Mouse (Mus musculus): ENCODE measurements around the gene Dapk3.

Gene Dapk3

DNA sequence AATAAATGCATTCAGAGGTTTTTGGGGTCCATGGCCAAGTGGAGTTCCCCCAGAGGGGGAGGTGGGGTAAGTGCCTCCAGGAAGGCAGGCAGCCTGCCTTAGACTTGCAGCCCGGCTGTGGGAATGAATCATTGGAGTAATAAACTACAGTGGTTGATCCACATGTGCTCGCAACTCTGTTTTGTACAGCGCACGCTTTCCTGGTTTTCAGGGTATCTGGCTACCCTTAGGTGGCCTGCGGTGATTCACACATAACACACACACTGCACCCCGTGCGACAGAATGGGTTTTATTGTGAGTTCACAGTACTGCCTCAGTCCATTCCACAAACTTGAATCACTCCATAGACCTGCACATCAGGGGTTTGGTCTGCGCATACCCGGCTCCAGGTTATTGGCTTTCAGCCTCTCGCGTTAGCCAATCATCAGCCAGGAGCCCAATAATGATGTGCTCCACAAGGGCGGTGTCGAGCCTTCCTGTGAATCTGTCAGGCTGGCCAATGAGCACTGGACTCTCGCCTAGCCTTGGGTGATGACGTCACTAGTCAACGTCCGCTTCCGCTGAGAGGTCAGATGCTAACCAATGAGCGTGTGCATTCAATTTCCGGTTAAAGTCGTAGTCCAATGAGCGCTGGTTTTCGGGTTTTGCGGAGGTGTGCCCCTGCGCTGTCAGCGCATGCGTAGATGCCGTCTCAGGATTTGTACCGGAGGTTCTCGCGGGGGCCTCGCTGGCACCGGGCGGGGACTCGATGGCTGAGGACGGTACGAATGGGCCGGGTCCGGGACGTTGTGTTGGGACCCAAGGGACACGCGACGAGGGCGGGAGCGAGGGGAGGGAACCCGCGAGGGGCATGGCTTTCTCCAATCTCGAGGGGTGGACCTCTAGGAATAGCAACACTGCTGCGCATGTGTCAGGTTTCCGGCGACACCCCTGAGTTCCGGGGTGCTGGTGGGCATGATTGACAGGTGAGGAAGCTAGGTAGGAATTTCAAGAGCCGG, at the start of gene Dapk3:
Gene Dapk3, plus strand, starts transcription at position 670 of the 998 bp plus-strand sequence.
- DNase-seq = peak; percentile 97 to 98

DNA sequence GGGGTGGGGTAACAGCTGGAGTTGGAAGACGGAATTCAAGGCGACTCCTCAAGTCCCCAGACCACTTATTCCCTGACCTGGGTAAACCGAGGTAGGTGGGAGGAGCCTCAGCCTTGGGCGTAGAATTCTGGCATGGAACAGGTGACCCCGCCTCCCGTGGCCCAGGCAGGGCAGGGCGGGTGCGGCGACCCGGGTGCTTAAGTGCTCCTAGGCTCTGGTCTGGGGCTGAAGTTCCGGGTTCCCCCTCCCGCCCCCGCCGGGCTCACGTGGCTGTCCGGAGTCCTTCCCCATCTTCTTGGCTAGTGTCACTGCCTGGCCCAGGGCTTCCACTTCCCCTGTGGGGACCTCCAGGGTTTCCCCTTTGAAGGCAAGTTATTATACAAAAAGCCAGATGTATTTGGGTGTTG, 48.6 kb upstream of the Dapk3 start:
- peak; percentile 91 to 92 for DNase-seq

DNA sequence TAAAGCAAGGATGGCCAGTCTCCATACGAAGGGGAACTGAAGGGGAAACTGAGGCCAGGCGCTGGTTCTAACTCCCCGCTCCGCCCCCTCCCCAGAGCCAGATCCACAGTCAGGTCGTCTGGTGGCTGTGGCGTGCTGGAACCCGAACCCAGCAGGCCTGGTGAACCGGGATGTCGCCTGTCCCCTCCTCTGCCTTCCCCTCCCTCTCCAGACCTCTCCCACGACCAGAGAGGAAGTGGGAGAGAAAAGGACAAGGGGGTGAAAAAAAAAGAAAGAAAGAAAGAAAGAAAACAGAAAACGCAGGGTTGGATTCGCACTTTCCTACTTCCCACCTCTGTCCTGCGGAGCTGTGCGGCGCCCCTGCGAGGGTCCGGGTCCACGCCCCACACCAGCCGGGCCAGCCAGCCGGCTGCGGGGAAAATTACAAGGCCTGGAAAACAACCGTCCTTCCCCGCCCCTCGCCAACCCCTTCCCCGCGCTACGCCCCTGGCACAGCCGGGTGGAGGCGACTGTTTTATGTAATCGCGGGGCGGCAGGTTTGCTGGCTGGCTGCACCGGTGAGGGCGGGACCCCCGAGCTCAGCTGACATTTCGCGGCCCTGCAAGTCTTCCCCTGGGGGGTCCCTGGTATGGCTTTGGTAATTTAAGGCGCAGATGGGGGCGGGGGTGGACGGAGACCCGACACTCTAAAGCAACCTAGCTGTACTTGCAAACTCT, 47.7 kb upstream of the Dapk3 start, which contains the start of gene Zbtb7a:
Gene Zbtb7a, plus strand, starts transcription at position 255 of the 716 bp plus-strand sequence.
- peak; percentile 63 to 70 for DNase-seq

DNA sequence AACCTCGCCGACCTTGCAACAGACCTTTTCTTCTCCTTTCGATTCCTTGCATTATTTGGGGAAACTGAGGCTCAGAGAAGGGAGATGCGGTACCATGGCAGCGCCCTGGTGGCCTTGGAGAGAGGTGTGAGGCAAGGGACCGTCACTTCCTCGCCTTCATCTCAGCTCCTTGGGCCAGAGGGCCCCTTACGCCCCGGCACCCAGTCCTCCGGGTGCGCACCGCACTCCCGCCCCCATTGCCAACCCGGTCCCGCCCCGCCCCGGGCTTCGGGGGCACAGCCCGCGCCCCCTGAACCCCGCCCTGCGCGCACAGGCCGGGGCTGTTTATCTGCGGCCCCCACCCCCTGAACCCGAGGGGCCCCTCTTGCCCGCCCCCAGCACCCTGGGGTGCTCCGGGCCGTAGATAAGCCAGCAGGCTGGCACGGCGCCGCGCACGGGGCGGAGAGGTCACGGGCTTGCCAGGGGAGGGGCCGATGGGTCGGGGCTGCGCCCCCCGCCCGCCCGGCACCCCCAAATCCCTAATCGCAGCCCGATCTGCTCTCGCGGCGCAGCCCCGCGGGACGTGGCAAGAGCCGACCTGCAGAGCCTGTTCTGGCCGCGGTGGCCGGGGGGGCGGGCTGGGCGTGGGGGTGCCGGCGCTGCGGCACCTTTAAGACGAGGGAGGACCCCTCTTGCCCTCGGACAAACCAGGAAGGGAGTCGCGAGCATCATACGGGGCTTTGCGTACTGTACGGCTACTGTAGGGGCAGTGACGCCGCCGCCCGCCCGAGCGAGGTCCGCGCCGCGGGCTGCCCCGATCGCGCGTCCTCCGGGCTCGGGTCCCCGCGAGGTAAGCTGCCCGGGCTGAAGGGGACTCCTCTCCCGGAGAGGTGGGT, 46.7 kb upstream of the Dapk3 start:
- peak; percentile 85 to 89 for DNase-seq

DNA sequence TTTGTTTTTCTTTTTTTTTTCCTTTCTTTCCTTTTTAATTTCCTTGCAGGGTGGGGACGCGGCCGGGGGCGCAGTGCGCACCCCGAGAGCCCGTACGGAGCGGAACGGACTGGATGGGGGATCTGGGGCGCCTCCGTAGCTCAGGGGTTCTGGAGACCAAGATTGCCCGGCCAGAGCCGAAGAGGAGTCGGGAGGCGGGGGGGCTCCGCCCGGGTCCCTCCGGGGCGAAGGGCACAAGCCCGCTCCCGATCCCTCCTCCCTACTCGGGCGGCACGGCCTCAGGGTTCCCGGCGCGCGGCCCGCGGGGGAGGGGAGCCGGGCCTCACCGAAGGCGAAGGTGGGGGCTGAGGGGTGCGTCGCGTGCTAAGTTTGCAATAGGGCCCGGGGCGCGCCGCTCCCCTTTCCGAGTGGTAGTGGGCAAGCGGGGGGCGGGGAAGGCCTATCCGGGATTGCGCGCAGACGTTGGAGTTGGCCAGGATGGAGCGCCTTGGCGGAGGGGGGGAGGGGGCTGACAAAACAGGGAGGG, 46.0 kb upstream of the Dapk3 start:
- peak; percentile 77 for DNase-seq

DNA sequence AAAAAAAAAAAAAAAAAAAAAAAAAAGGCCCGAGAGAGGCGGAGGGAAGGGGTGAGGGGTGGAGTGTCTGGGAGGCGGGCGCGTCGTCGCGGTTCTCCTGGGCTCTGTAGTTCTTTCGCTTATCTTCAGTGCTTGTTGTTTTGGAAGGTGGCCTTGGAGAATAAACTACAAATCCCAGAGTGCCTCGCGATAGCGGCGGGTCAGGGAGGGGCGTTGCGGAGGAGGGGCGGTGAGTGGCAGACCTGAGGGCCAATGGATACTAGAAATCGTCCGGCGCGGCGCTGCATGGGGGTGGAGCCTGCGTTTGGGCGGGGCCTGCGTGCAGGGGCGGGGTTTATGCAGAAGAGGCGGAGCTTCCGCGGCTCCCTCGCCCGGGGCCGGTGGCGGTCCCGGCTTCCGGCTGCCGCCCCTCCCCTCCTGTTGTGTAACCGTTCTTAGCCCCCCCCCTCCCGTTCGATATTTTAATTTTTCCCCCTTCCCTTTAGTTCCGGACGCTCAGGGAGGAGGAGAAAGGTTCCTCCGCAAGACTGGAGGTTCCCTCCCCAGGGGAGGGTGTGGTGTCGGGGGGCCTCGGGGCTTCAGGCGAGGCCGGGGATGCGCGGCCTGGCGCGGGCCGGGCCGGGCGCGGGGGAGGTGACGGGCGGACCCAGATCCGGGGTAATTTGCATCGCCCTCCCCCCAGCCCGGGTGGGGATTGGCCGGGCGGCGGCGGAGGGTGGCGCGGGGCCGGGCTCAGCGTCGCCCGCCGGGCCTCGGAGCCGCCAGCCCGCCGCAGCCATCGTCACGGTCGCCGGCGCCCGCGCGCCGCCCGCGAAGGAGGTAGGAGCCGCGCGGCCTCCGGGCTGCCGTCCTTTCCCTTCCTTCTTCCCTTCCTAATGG, 45.3 kb upstream of the Dapk3 start:
- peak; percentile 99 for DNase-seq

DNA sequence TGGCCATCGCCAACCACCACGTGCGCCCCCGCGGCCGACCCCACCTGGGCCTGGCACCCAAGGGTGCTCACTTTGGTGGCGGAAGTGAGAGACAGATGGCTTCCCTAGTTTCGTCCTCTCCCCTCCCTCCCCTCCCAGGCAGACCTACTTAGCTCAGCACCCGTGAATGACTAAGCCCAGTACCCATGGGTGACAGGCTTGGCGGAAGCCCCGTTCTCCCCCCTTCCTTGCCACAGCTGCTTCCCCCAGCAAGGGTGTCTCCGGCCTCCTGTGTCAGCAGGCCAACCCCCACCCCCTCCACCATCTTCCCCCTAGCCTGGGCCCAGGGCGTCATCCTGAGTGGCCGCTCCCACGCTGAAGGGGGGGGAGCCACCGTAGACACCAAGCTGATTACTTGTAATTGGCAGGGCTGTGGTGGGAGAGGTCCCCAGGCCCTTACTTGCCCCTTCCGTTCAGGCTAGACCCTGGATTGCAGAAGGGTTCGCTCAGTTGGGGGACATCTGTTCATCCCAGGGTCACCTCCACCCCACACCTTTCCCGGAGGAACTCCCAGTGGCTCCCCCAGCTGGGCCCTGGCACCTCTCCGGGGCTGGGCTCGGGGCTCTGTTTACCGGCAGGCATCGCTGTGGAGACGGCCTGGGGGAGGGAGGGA, 44.5 kb upstream of the Dapk3 start:
- peak; percentile 52 to 53 for DNase-seq

DNA sequence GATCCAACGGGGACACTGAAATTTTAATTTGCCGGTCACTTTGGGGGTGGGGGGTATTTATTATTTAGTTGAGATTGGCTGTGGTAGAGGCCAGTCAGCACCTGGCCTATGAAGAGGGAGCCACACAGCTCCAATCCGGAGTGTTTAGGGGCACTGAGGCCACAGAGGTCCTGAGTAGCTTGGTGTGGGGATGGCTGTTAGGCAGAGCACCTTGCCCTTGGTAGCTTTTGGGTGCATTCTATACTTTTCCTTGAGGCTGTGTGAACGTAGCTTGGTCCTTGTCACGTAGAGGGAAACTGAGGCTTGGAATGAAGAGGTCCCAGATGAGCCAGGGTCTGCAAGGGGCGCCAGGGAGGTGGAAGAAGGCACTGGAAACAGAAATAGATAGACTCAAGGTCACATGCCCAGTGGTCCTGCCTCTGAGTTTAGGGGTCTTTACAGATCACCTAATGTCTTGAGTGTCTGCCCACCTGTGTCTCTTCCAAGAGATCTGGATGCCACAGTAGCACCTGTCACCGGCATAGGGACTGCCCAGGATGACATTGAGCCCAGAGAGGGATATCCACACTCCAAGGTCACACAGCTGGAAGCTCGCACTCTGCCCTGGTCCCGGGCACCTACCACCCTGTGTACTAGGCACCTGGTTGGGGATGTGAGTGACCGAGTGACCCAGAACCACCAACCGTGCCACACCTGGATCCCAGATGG, 43.8 kb upstream of the Dapk3 start:
- DNase-seq = no peak

DNA sequence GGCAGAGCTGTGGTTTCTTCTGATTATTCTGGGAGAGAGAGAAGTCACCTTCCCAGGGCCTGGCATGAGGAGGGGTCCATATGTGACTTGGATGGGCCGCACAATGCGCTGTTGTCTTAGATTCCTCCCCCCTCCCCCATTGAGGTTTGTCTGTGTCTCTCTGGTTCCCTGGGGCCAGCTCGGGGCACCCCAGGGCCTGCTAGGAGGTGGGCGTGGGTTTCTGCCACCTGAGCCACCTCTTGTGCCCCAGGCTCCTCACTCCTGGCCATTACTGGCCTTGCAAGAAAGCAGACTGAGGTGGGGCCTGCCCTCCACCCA, 43.3 kb upstream of the Dapk3 start:
- DNase-seq = no peak

DNA sequence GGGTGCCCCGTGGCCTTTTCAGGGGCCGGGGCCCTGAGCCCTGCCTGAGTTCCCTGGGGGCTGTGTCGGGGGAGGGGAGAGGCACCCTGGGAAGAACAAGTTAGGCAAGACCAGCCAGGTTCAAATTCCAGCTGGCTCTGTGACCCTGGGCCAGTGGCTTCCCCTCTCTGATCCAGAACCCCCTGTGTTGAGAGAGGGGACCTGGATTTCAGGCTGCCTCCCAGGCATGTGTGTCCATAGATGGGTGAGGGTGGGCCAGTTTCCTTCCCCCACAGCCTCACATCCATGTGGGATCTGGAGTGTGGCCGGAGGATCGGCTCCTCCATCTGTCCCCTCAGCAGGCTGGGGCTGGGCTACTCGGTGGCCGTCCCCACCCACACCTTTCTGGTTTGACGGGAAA, 42.8 kb upstream of the Dapk3 start:
- no peak for DNase-seq

DNA sequence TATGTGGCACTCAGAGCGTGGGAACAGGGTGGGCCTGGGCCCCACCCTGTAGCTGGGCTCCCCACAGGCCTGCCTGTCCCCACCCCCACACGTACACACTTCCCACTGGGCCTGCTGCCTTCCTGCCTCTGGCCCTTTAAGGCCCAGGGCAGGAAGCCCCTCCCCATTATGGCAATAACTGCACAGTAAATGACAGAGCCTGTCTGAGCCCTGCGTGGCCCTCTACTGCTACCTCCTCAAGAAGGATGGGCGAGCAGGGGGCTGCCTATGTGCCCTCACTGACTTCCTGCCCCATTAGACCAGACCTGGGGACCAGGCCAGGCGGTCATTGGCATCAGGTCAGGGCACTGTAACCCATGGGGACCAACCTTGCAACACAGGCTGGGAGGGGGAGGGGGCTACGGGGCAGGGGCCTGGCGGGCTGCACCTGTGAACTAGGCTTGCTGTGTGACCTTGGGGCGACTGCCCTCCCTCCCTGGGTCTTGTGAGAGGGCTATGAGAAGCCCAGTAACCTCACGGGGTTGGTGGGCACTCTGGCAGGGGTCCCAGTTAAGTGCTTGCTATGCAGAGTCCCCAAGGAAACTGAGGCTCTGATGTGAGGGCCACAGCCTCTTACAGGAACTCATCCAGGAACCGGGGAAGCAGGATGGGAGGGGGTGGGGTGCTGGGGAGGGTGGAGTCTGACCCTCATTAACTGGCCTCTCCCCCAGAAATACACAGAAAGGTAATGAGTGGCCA, 41.9 kb upstream of the Dapk3 start:
- peak; percentile 52 to 66 for DNase-seq

DNA sequence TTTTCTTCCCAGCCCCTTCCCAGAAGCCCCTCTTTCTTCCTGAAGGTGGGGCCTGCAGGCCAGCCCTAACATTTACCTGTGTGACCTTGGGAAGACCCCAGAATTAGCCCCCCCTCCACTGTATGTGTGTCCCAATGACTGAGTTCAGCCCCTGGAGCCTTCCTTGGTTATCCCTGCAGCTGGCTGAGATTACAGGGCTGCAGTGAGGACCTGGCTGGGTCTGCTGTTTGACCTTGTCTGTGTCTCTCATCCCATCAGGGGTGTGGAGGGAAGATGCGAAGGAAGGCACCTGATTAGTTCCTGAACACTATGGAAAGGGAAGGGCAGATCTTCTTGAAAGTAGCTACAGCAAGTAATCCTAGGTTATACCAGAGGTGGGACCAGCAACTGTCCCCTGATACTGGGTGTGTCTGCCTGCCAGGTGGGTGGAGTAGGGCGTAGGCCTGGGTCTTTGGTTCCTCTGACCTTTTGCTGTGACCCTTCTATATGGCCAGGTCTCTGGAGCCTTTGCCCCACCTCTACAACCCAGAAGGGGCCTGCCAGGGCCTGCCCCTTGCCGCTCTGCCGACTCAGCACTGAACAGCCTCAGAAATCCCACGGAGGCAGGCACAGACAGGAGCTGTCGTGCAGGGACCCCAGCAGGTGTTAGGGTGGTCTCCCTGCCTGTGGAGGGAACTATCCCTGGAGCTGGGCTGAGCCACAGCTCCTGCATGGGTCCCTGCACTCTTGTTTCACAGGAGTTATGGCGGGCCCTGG, 41.2 kb upstream of the Dapk3 start:
- DNase-seq = no peak

DNA sequence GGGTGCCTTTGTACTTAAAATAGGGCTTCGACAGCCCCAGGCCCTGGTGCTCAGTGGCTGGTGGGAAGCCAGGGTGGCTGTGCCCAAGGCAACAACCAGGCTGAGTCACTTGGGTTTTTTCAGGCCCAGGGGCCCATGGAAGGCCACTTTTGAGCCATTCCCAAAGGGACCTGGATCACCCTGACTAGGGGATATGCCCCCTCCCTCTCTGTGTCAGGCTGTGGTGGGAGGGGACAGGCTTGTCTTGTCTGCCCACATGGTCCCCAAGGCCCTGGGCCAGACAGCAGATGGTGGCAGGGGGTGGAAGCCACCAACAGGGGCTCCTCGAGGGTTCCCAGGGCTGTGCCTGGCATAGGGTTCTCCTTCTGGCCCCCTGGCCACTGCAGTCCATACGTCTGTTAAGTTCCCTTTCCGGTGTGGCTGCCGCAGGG, 40.2 kb upstream of the Dapk3 start:
- DNase-seq = no peak

DNA sequence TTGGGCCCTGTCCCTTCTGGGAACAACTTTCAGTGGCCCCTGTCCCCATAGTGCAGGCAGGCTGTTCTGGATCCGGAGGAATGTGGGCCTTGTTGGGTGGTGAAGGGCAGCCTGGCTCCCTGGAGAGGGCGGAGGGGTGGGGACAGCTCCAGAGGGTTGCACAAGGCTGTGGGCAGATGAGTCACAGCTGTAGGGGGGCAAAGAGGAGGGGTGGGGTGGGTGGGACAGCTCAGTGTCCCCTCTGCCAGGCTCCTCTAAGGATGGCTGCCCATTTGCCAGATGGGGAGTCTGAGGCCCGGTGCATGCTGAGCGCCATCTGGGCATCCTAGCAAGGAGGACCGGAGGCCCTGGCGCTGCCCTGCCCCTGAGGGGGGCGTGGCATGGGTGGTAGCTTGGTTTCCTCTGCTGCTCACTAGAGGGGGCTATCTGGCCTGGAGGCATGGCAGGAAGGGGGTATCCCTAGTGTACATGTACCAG, 39.6 kb upstream of the Dapk3 start:
- peak; percentile 55 for DNase-seq

DNA sequence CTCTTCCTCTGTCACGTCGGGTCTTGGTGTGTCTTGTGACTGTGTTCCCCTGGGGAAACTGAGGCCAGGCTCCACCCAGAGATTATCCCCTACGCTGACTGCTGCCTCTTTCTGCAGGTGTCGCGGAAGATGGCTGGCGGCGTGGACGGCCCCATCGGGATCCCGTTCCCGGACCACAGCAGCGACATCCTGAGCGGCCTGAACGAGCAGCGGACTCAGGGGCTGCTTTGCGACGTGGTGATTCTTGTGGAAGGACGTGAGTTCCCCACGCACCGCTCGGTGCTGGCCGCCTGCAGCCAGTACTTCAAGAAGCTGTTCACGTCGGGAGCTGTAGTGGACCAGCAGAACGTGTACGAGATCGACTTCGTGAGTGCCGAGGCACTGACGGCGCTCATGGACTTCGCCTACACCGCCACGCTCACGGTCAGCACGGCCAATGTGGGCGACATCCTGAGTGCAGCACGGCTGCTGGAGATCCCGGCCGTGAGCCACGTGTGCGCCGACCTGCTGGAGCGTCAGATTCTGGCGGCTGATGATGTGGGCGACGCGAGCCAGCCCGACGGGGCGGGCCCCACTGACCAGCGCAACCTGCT, 38.9 kb upstream of the Dapk3 start:
- no peak for DNase-seq

DNA sequence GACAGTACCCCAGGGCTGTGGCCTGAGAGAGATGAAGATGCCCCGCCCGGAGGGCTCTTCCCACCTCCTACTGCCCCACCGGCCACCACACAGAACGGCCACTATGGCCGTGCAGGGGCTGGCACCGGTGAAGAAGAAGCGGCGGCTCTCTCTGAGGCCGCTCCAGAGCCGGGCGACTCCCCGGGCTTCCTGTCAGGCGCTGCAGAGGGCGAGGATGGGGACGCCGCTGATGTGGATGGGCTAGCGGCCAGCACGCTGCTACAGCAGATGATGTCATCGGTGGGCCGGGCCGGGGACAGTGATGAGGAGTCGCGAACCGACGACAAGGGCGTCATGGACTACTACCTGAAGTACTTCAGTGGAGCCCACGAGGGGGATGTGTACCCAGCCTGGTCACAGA, 38.1 kb upstream of the Dapk3 start:
- DNase-seq = peak; percentile 62 to 67

DNA sequence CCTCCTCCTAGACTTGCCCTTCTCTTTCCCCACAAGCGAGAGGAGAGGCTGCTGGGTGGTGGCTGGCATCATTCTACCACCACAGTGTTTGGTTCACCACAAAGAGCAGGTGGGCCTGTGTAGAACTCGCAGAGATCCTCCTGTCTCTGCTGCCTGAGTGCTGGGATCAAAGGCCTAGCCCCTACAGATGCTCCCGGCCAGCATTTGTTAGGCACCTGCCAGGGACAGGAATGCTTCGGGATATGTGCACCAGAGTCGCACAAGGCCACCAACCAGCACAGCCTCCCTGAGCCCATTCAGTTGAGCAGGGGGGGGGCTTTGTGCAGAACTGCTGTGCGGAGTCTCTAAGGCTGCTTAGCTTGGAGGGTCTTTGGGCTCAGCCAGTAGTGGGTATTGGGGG, 37.5 kb upstream of the Dapk3 start:
- DNase-seq = no peak

DNA sequence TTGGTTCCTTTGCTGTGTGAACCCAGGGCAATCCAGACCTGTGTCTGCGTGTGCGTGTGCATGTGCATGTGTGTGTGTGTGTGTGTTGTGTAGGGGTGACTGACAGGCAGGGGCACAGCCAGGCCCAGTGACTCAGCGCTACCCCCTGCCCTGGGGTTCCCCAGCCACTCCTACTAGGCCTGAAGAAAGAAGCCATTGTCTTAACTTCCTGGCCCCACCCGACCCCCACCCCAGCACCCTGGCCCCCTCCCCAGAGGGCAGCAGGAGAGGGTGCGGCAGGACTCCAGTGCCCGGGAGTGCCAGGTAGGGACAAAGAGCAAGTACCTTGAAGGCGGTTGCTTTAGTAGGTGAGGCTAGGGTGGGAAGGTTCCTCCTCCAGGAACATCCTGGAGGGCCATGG, 37.0 kb upstream of the Dapk3 start:
- DNase-seq = no peak
